Mouse (Mus musculus) embryonic facial prominence, embryonic 10.5 days (tissue): ENCODE measurements at regions not wholly inside any gene's neighbourhood (a gene's known extent, or its start where the extent isn't known, plus 50 kb on each side); places are given as distances from the start of the nearest gene placed in this dataset.

ENCODE experiments used
- DNase-seq: peaks from one replicate; pipeline ENCODE4 v3.0.0-alpha.2; 2017; ENCODE audit warnings: low spot score
- H3K27ac ChIP-seq: fragments of 300-500 bp; sonication (generic); replicated peaks from 2 replicates; pipeline ENCODE4 v1.5.1; 2016; ENCODE audit warnings: mild to moderate bottlenecking
- H3K27me3 ChIP-seq: fragments of 300-500 bp; sonication (generic); replicated peaks from 2 replicates; pipeline ENCODE4 v1.6.1; 2016; ENCODE audit warnings: low read depth, mild to moderate bottlenecking; ENCODE audit not compliant: poor library complexity, severe bottlenecking
- H3K36me3 ChIP-seq: fragments of 300-500 bp; sonication (generic); replicated peaks from 2 replicates; pipeline ENCODE4 v1.6.1; 2016; ENCODE audit warnings: mild to moderate bottlenecking, moderate library complexity
- H3K4me1 ChIP-seq: fragments of 300-500 bp; sonication (generic); 2 replicates; pipeline ENCODE4 v1.6.1; 2016
- H3K4me3 ChIP-seq: fragments of 300-500 bp; sonication (generic); 2 replicates; pipeline ENCODE4 v1.5.1; 2016; ENCODE audit warnings: mild to moderate bottlenecking, moderate library complexity
- H3K9me3 ChIP-seq: fragments of 300-500 bp; sonication (generic); 2 replicates; pipeline ENCODE4 v1.6.1; 2016; ENCODE audit warnings: mild to moderate bottlenecking
- WGBS: fragments of 180-500 bp; shearing (Covaris S2); methylation state at CpG from one replicate; pipeline ENCODE4 v1.1.7; 2016; 5-methylcytosine and 5-hydroxymethylcytosine counted together

DNA sequence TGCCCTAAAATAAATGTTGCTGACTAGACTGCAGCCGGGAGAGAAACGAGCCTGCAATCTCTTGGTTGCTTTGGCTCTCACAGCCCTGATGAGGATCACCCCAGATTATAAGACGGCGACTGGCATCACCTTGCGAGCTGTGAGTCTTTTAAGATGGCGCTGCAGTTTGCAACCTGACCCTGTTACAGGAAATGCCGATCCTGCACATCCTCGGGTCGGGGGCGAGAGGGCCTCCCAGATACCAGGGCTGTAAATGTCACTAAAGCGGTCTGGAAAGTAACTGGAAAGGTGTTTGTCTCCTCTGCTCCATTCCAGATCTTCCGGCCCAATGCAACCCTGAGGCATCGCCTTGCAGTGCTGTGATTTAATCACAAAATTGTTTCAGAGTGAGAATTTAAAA is 53.4 kb downstream of the Cartpt start:
- WGBS, result 37% methylated on average over 13 of the region's 13 CpGs
- no peaks in the 10 kb centered on the region for H3K27me3 ChIP-seq
- no peaks in the 10 kb centered on the region for H3K9me3 ChIP-seq
- H3K4me3 ChIP-seq, result no peak overlapping the region
- H3K27ac ChIP-seq, result peak overlapping the region; percentile 63
- H3K36me3 ChIP-seq, result no peaks in the 10 kb centered on the region
- H3K4me1 ChIP-seq, result peaks cover 28% of the 10 kb centered on the region
- peak; percentile 46 for DNase-seq

GRCm38 (mm10) chr13:99842626-99843025 is 58.3 kb downstream of the Cartpt start:
- DNase-seq, result peak; percentile 57

GRCm38 (mm10) chr13:99839446-99839845 is 61.4 kb downstream of the Cartpt start:
- DNase-seq, result no peak
- Histone ChIP-seq H3K27me3 (no peaks in the 10 kb centered on the region), H3K9me3 (no peaks in the 10 kb centered on the region), H3K4me3 (no peak overlapping the region), H3K27ac (no peak overlapping the region), H3K4me1 (0 out of 2 replicates have a peak, but pooled peaks cover 2% of the 10 kb centered on the region), H3K36me3 (no peaks in the 10 kb centered on the region)
- WGBS, result 68% methylated on average over 9 of the region's 9 CpGs

More at GRCm38 (mm10) chr13:99842626-99843025, 58.3 kb downstream of the Cartpt start:
- H3K4me1 ChIP-seq, result peaks cover 7% of the 10 kb centered on the region
- WGBS, result 44% methylated on average over 9 of the region's 9 CpGs
- no peak overlapping the region for H3K27ac ChIP-seq
- H3K27me3 ChIP-seq, result no peaks in the 10 kb centered on the region
- H3K9me3 ChIP-seq, result no peaks in the 10 kb centered on the region
- H3K36me3 ChIP-seq, result no peaks in the 10 kb centered on the region
- H3K4me3 ChIP-seq, result no peak overlapping the region

GRCm38 (mm10) chr13:99837772-99838425 is 63.0 kb downstream of the Cartpt start:
- peak; percentile 71 for DNase-seq
- 46% methylated on average over 11 of the region's 11 CpGs for WGBS
- 0 out of 2 replicates have a peak, but pooled peaks cover 2% of the 10 kb centered on the region for H3K4me1 ChIP-seq
- H3K4me3 ChIP-seq, result no peak overlapping the region
- no peaks in the 10 kb centered on the region for H3K27me3 ChIP-seq
- H3K9me3 ChIP-seq, result peaks cover 13% of the 10 kb centered on the region
- no peak overlapping the region for H3K27ac ChIP-seq
- no peaks in the 10 kb centered on the region for H3K36me3 ChIP-seq

DNA sequence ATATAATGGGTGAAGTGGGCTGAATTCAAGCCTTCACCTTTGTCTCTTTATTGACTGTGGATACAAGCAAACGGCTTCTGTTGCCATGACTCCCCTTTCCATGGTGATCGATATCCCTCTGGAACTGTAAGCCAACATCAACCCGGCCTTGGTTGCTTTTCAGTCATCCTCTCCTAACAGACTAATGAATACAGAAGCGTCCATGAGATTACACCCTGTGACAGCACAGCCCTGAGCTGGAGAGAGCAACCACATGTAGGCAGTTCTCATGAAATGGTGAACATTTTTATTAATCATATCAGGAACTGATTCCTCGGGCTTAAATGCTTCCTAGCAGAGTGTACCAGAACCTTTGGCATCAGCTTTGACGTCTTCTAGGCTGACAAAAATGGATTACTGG is 63.7 kb downstream of the Cartpt start:
- no peak overlapping the region for H3K4me3 ChIP-seq
- no peak overlapping the region for H3K27ac ChIP-seq
- H3K9me3 ChIP-seq, result peaks cover 13% of the 10 kb centered on the region
- no peaks in the 10 kb centered on the region for H3K27me3 ChIP-seq
- no peak for DNase-seq
- H3K4me1 ChIP-seq, result 0 out of 2 replicates have a peak, but pooled peaks cover 2% of the 10 kb centered on the region
- H3K36me3 ChIP-seq, result no peaks in the 10 kb centered on the region
- 87% methylated on average over 6 of the region's 6 CpGs for WGBS

GRCm38 (mm10) chr13:99836586-99836985 is 64.3 kb downstream of the Cartpt start:
- 86% methylated on average over 5 of the region's 5 CpGs for WGBS
- Histone ChIP-seq H3K36me3 (no peaks in the 10 kb centered on the region), H3K27ac (no peak overlapping the region), H3K4me1 (0 out of 2 replicates have a peak, but pooled peaks cover 2% of the 10 kb centered on the region), H3K4me3 (no peak overlapping the region), H3K9me3 (peaks cover 13% of the 10 kb centered on the region), H3K27me3 (no peaks in the 10 kb centered on the region)
- no peak for DNase-seq

DNA sequence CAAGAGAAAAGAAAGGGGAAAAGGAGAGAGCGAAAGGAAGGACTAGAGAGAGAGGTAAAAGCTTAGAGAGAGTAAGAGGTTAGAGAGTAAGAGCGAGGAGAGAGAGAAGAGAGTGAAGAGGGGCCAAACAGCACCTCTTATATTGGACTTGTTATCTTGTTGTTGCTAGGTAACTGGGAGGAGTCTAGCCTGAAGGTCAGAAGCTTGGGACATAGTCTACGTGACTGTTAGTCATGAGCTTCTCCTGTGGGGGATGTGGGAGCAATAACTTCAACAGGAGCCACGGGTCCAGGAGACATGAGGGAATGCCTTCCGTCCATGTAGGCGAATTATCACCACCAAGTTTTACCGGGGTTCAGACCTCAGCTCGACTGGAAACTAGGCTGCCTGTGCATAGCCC is 65.4 kb downstream of the Cartpt start:
- Histone ChIP-seq H3K4me3 (no peak overlapping the region), H3K27ac (no peak overlapping the region), H3K9me3 (peaks cover 13% of the 10 kb centered on the region), H3K27me3 (no peaks in the 10 kb centered on the region), H3K4me1 (0 out of 2 replicates have a peak, but pooled peaks cover 2% of the 10 kb centered on the region), H3K36me3 (no peaks in the 10 kb centered on the region)
- no peak for DNase-seq
- whole genome bisulfite sequencing, result 92% methylated on average over 8 of the region's 8 CpGs

- Histone ChIP-seq H3K4me3 (no peak overlapping the region), H3K9me3 (peaks cover 13% of the 10 kb centered on the region), H3K4me1 (no peaks in the 10 kb centered on the region), H3K27me3 (no peaks in the 10 kb centered on the region), H3K27ac (no peak overlapping the region), H3K36me3 (no peaks in the 10 kb centered on the region)
- WGBS, result 88% methylated on average over 7 of the region's 7 CpGs
- DNase-seq, result no peak
Measured at GRCm38 (mm10) chr13:99830080-99830724, 70.7 kb downstream of the Cartpt start.

GRCm38 (mm10) chr13:99827573-99827972 is 73.3 kb downstream of the Cartpt start:
- H3K27me3 ChIP-seq, result no peaks in the 10 kb centered on the region
- no peak for DNase-seq
- H3K36me3 ChIP-seq, result no peaks in the 10 kb centered on the region
- WGBS, result 92% methylated on average over 7 of the region's 7 CpGs
- H3K9me3 ChIP-seq, result no peaks in the 10 kb centered on the region
- no peaks in the 10 kb centered on the region for H3K4me1 ChIP-seq
- H3K27ac ChIP-seq, result no peak overlapping the region
- H3K4me3 ChIP-seq, result no peak overlapping the region

DNA sequence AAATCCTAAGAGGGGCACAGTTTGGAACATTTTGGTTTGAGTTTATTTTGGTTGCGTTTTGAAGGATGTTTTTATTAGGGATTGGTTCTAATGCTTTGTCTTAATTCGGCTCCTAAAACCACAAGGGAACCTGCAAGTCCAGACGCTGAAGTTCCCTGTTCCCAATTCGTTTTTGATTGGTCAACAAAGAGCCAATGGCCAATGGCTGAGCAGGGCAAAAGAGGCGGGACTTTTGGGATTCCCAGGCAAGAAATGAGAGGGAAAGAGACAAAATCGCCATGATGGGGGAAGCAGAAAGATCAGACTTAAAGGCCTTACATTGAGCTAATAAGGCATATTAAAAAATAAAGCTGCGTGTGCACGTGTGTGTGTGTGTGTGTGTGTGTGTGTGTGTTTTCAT is 76.3 kb downstream of the Cartpt start:
- Histone ChIP-seq H3K9me3 (no peaks in the 10 kb centered on the region), H3K36me3 (no peaks in the 10 kb centered on the region), H3K27me3 (no peaks in the 10 kb centered on the region), H3K4me1 (no peaks in the 10 kb centered on the region), H3K4me3 (no peak overlapping the region), H3K27ac (no peak overlapping the region)
- 68% methylated on average over 8 of the region's 8 CpGs for WGBS
- DNase-seq, result no peak

DNA sequence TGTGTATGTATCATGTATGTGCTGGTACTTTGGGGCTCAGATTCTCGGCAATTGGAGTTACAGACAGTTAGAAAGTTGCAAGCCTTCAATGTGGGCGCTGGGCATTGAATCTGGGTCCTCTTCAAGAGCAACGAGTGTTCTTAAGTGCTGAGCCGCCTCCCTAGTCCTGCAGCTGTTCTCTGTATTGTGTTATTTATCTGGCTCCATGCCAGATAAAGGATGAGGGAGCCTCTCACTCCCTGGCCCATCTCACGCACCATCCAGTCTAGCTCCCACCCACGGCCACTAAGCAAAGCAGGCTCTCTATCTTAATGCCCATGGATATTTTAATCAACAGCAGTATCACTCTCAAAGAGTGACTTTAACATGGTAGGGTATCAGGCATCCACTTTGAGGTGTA is 84.2 kb downstream of the Cartpt start:
- 78% methylated on average over 6 of the region's 6 CpGs for WGBS
- DNase-seq, result no peak

DNA sequence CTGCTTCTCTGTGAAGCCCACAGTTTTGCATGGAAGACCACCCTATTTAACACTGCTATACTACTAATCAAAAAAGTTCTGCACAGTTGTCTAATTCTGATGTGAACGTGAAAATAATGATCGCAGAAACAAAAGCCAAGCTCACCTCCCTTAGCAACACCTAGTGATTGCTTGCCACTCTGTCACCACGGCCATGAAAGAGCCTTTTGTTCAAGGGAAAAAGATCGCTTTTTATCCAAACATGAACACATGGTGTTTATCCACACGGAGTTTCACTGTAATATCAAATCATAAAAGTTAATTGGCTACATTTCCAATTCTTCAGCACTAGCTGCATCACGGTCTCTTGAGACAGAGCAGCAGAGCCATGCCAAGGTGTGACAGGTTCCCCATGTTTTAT is 85.1 kb downstream of the Cartpt start:
- no peak overlapping the region for H3K4me3 ChIP-seq
- peaks cover 14% of the 10 kb centered on the region for H3K4me1 ChIP-seq
- no peak overlapping the region for H3K27ac ChIP-seq
- no peak for DNase-seq
- no peaks in the 10 kb centered on the region for H3K36me3 ChIP-seq
- 81% methylated on average over 6 of the region's 6 CpGs for WGBS
- H3K27me3 ChIP-seq, result no peaks in the 10 kb centered on the region
- H3K9me3 ChIP-seq, result no peaks in the 10 kb centered on the region

More for the DNA sequence above, 84.2 kb downstream of the Cartpt start:
- Histone ChIP-seq H3K4me1 (peaks cover 14% of the 10 kb centered on the region), H3K9me3 (no peaks in the 10 kb centered on the region), H3K27me3 (no peaks in the 10 kb centered on the region), H3K4me3 (no peak overlapping the region), H3K36me3 (no peaks in the 10 kb centered on the region), H3K27ac (no peak overlapping the region)

DNA sequence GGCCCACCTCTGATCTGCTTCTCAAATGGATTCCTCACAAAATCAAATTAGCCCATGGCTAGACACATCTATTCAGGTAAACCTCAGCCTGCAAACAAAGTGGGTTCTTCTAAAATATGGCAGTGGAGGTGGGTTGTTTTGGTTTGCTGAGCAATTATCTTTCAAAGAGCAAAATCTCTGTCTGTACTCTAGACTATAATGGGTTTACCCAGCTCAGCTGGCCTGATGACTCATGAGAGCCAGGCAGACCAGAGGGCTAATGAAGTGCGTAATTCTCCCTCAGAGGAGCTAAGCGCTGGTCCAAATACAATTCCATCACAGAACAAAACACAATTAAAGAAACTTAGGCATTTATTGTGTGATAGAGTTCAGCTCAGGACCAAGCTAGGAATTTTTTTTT is 86.1 kb downstream of the Cartpt start:
- H3K27me3 ChIP-seq, result no peaks in the 10 kb centered on the region
- no peaks in the 10 kb centered on the region for H3K9me3 ChIP-seq
- 76% methylated on average over 2 of the region's 2 CpGs for WGBS
- peaks cover 14% of the 10 kb centered on the region for H3K4me1 ChIP-seq
- H3K36me3 ChIP-seq, result no peaks in the 10 kb centered on the region
- H3K4me3 ChIP-seq, result no peak overlapping the region
- no peak for DNase-seq
- no peak overlapping the region for H3K27ac ChIP-seq
